Comparison of ENCODE assay signal across 7 mouse cellular contexts in the genomic region with DNA sequence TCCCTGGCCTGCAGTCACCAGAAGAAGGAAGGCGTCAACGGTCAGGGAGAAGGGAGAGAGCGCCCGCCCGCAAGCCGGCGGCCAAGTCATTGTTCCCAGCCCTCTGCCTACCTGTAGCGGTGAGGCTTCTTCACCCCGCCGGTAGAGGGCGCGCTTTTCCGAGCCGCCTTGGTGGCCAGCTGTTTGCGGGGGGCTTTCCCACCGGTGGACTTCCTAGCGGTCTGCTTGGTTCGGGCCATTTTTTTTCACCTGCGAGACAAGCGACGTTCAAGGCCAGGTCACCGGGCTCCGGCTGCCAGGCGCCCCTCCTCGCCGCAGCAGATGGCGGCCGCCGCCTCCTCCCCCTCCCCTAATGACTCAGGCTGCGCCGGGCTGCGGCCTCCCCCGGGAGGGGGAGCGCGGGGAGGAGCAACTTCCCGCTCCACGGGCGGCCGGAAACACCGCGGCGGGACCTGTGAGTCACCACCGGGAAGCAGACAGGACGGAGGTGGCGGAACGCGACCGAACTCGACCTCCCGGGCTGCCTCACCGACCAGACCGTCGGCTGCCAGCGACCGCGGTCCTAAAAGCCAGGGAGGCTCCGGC. TPM values are rescaled to one million over a fixed set of nuclear protein-coding genes. Genes with fewer than 3 reads are reported as not detected.
DNase-seq lines count a peak whose midpoint lies in the region.

No protein-coding gene starts in this region.

- intact Hi-C loops in left cerebral cortex, postnatal 4 days (cut with DNase I) = no loop called here

- peak; percentile 88 for DNase-seq in adrenal gland, postnatal 25 days
- DNase-seq in embryo, embryonic 11 days = peak; percentile 81
- DNase-seq in heart, adult 18-20 months = peak; percentile 82 to 90
- DNase-seq in kidney, adult 18-20 months = peak; percentile 82
- DNase-seq in left cerebral cortex, postnatal 4 days = peak; percentile 81
- peak; percentile 87 for DNase-seq in mesoderm, embryonic 11.5 days (ENCODE audit: low read depth, low spot score)
- DNase-seq in spleen, adult 18-20 months = peak; percentile 74 to 75

RNA-seq across cellular contexts. Expression of a gene that starts 3.9 kb away (rescaled TPM):
- 265 and 377 TPM in 2 replicates for total RNA-seq in adrenal gland, postnatal 25 days (2021)
- 100 to 1,000 TPM in 1 of 2 experiments, 10 to 100 TPM in 1; 98.0 to 107 TPM for total RNA-seq in heart, adult 18-20 months (2021)
- 100 to 1,000 TPM; 510 to 587 TPM for total RNA-seq in left cerebral cortex, postnatal 4 days (2021)

RNA-seq across cellular contexts. Expression of a gene that starts 6.3 kb away (rescaled TPM):
- 25.8 and 27.4 TPM in 2 replicates for total RNA-seq in adrenal gland, postnatal 25 days (2021)
- 1 to 10 TPM; 5.2 to 7.8 TPM for total RNA-seq in heart, adult 18-20 months (2021)
- total RNA-seq in left cerebral cortex, postnatal 4 days (2021) = 10 to 100 TPM; 38.8 to 42.9 TPM

RNA-seq across cellular contexts. Expression of a gene that starts 11.3 kb away (rescaled TPM):
- 31.8 and 49.7 TPM in 2 replicates for total RNA-seq in adrenal gland, postnatal 25 days (2021)
- total RNA-seq in heart, adult 18-20 months (2021) = 10 to 100 TPM; 14.1 to 15.0 TPM
- total RNA-seq in left cerebral cortex, postnatal 4 days (2021) = 10 to 100 TPM; 36.2 to 37.9 TPM

RNA-seq across cellular contexts. Expression of a gene that starts 49.4 kb away (rescaled TPM):
- total RNA-seq in adrenal gland, postnatal 25 days (2021) = 2.0 and 4.1 TPM in 2 replicates
- 1 to 10 TPM; 1.9 to 3.7 TPM for total RNA-seq in heart, adult 18-20 months (2021)
- total RNA-seq in left cerebral cortex, postnatal 4 days (2021) = 1 to 10 TPM; 3.7 to 4.4 TPM

RNA-seq across cellular contexts. Expression of a gene that starts 53.9 kb away (rescaled TPM):
- total RNA-seq in adrenal gland, postnatal 25 days (2021) = 0.24 and 0.79 TPM in 2 replicates
- 1 to 10 TPM in 1 of 2 experiments, under 1 TPM in 1; 0.42 to 2.0 TPM for total RNA-seq in heart, adult 18-20 months (2021)
- total RNA-seq in left cerebral cortex, postnatal 4 days (2021) = 1 to 10 TPM in 1 of 2 experiments, under 1 TPM in 1; 0.56 to 1.2 TPM

Comparison
In these comparisons a context has a peak if more than half of its experiments do, and no peak if none do; other contexts are left out.
1. Peak in every context shown above with its lines: DNase-seq.